Mouse (Mus musculus) CH12.LX (cell line): ENCODE results near the gene Ms4a6b. TPM values are rescaled to one million over a fixed set of nuclear protein-coding genes. Genes with fewer than 3 reads are reported as not detected.
"Not testable (repeated sequence)": the region's sequence is repeated elsewhere in the genome, so short reads cannot be mapped to it uniquely, and the experiment has no call there.

ENCODE experiments used
- DNase-seq: peaks from one replicate; pipeline ENCODE4 v3.0.0-alpha.2; 2013; ENCODE audit errors: extremely low read depth
- H3K27ac ChIP-seq: 2 replicates; pipeline ENCODE4 v1.5.1; 2012; ENCODE audit warnings: low read depth, mild to moderate bottlenecking, control low read depth, moderate library complexity; ENCODE audit not compliant: insufficient read depth
- H3K27me3 ChIP-seq: replicated peaks from 2 replicates; pipeline ENCODE3; 2012; ENCODE audit warnings: inconsistent platforms
- H3K36me3 ChIP-seq, 2 experiments: replicated peaks in 1 of 2; 2 replicates each; pipeline versions ENCODE3 to v1.6.1; 2012; ENCODE audit warnings: inconsistent platforms in 1 of 2, low read length in 1 of 2, mild to moderate bottlenecking in 1 of 2, mixed read lengths in 1 of 2, moderate library complexity in 1 of 2; ENCODE audit not compliant: control insufficient read depth in 1 of 2, insufficient read depth in 1 of 2
- H3K4me1 ChIP-seq, 2 experiments: 2 replicates each; pipeline ENCODE4 v1.6.1; 2012; ENCODE audit warnings: inconsistent platforms in 1 of 2, moderate library complexity in 1 of 2; ENCODE audit not compliant: insufficient read depth in 2 of 2, control insufficient read depth in 1 of 2
- H3K4me2 ChIP-seq: 2 replicates; pipeline ENCODE4 v1.6.1; 2012; ENCODE audit warnings: low read depth, mild to moderate bottlenecking, control low read depth; ENCODE audit not compliant: poor library complexity, insufficient read depth, severe bottlenecking
- H3K4me3 ChIP-seq, 3 experiments: fragments of 150-350 bp in 1 of 3; sonication (generic) in 1 of 3; replicated peaks in 1 of 3; 2 replicates each; pipeline versions ENCODE3 to v1.5.1; 2011 to 2012; ENCODE audit warnings: low read depth in 2 of 3, low read length in 2 of 3, mild to moderate bottlenecking in 2 of 3, moderate library complexity in 2 of 3, control low read depth in 1 of 3, improper control_type of control experiment in 1 of 3, inconsistent platforms in 1 of 3, mixed read lengths in 1 of 3; ENCODE audit not compliant: poor library complexity in 1 of 3
- H3K79me2 ChIP-seq: replicated peaks from 2 replicates; pipeline ENCODE4 v1.6.1; 2012; ENCODE audit warnings: mild to moderate bottlenecking, moderate library complexity; ENCODE audit not compliant: control insufficient read depth, poor library complexity, insufficient read depth, severe bottlenecking; ENCODE audit errors: extremely low read depth
- H3K9ac ChIP-seq: 2 replicates; pipeline ENCODE4 v1.6.1; 2012; ENCODE audit warnings: low read depth, mild to moderate bottlenecking, control low read depth, moderate library complexity; ENCODE audit not compliant: insufficient read depth
- H3K9me3 ChIP-seq: replicated peaks from 2 replicates; pipeline ENCODE3; 2012; ENCODE audit warnings: low read length, inconsistent platforms, mixed read lengths
- CHD1 ChIP-seq: IDR thresholded peaks from 2 replicates; pipeline ENCODE4 v1.6.1; 2012; ENCODE audit warnings: low read depth, low read length, improper control_type of control experiment, inconsistent platforms
- CHD2 ChIP-seq: IDR thresholded peaks from 2 replicates; pipeline ENCODE4 v1.6.1; 2011; ENCODE audit warnings: low read length, improper control_type of control experiment
- CTCF ChIP-seq, 2 experiments: IDR thresholded peaks in 1 of 2; conservative IDR thresholded peaks in 1 of 2; 2 replicates each; pipeline ENCODE4 v1.5.1; 2011 to 2012; ENCODE audit warnings: low read depth in 2 of 2, low read length in 2 of 2, improper control_type of control experiment in 1 of 2, inconsistent platforms in 1 of 2, mild to moderate bottlenecking in 1 of 2, moderate library complexity in 1 of 2
- ETS1 ChIP-seq: conservative IDR thresholded peaks from 2 replicates; pipeline ENCODE4 v1.6.1; 2012; ENCODE audit warnings: low read depth, mild to moderate bottlenecking, inconsistent platforms, low read length, improper control_type of control experiment, moderate library complexity
- HCFC1 ChIP-seq: IDR thresholded peaks from 2 replicates; pipeline ENCODE4 v1.6.1; 2012; ENCODE audit warnings: low read depth, mild to moderate bottlenecking, inconsistent platforms, low read length, improper control_type of control experiment
- JUND ChIP-seq: conservative IDR thresholded peaks from 2 replicates; pipeline ENCODE4 v1.6.1; 2011; ENCODE audit warnings: low read depth, low read length, improper control_type of control experiment
- KAT2A ChIP-seq: IDR thresholded peaks from 2 replicates; pipeline ENCODE4 v1.6.1; 2012; ENCODE audit warnings: low read length, improper control_type of control experiment, inconsistent platforms; ENCODE audit not compliant: insufficient replicate concordance
- MAX ChIP-seq: IDR thresholded peaks from 2 replicates; pipeline ENCODE4 v1.6.1; 2011; ENCODE audit warnings: low read length, improper control_type of control experiment
- MAZ ChIP-seq: IDR thresholded peaks from 2 replicates; pipeline ENCODE4 v1.6.1; 2012; ENCODE audit warnings: low read depth, mild to moderate bottlenecking, inconsistent platforms, low read length, improper control_type of control experiment, moderate library complexity
- MYC ChIP-seq: IDR thresholded peaks from 2 replicates; pipeline ENCODE4 v1.6.1; 2011; ENCODE audit warnings: low read depth, mild to moderate bottlenecking, improper control_type of control experiment, low read length
- NELFE ChIP-seq: IDR thresholded peaks from 2 replicates; pipeline ENCODE4 v1.6.1; 2011; ENCODE audit warnings: low read depth, low read length, improper control_type of control experiment
- POLR2A ChIP-seq: IDR thresholded peaks from 2 replicates; pipeline ENCODE4 v1.6.1; 2011; ENCODE audit warnings: low read depth, mild to moderate bottlenecking, improper control_type of control experiment, low read length
- POLR2AphosphoS2 ChIP-seq: IDR thresholded peaks from 2 replicates; pipeline ENCODE4 v1.6.1; 2011; ENCODE audit warnings: low read depth, low read length, improper control_type of control experiment
- RAD21 ChIP-seq: IDR thresholded peaks from 2 replicates; pipeline ENCODE4 v1.6.1; 2011; ENCODE audit warnings: low read depth, mild to moderate bottlenecking, low read length, improper control_type of control experiment, moderate library complexity
- SMC3 ChIP-seq: IDR thresholded peaks from 2 replicates; pipeline ENCODE4 v1.6.1; 2011; ENCODE audit warnings: low read depth, low read length, improper control_type of control experiment
- TCF12 ChIP-seq: IDR thresholded peaks from 2 replicates; pipeline ENCODE4 v1.6.1; 2014; ENCODE audit warnings: low read depth, mild to moderate bottlenecking, inconsistent platforms, low read length, improper control_type of control experiment
- UBTF ChIP-seq: IDR thresholded peaks from 2 replicates; pipeline ENCODE4 v1.6.1; 2012; ENCODE audit warnings: low read depth, mild to moderate bottlenecking, inconsistent platforms, low read length, improper control_type of control experiment, moderate library complexity
- USF1 ChIP-seq: IDR thresholded peaks from 2 replicates; pipeline ENCODE4 v1.6.1; 2014; ENCODE audit warnings: low read depth, mild to moderate bottlenecking, inconsistent platforms, low read length, improper control_type of control experiment
- dilution Hi-C: fragments of 300-500 bp; cut with MboI; formaldehyde crosslinking; loops from 2 replicates; pipeline ENCODE4 v1.14.3; 2020; ENCODE audit warnings: low sequenced_read_pairs; ENCODE audit not compliant: extremely low pct_unique_long_range_greater_than_20kb, extremely low pct_ligation_motif_present
- in situ Hi-C: fragments of 300-500 bp; cut with MboI; formaldehyde crosslinking; loops from 3 replicates; pipeline ENCODE4 v1.14.3; 2019; ENCODE audit warnings: low sequenced_read_pairs, low pct_ligation_motif_present, low pct_unique_long_range_greater_than_20kb, mixed read lengths
- polyA plus RNA-seq: library from polyadenylated mRNA; unstranded; fragments of >175 nt; gene quantifications from 2 replicates; pipeline ENCODE4 v1.2.1, GENCODE M21; 2012; ENCODE audit warnings: low read depth; ENCODE audit not compliant: insufficient read length
- total RNA-seq, 2 experiments: library from RNA; depleted of rRNA; stranded (reverse); fragments of 300-350 nt in 1 of 2; fragments of >200 nt in 1 of 2; gene quantifications; 2 replicates each; pipeline ENCODE4 v1.2.3; 2012 to 2014

The Ms4a6b gene
- total RNA-seq (2012; rRNA removed): 0.55 and 0.76 TPM in 2 replicates
- total RNA-seq (2014; rRNA removed): 1.9 and 2.6 TPM in 2 replicates
- polyA plus RNA-seq: 0.93 and 1.6 TPM in 2 replicates

GRCm38 (mm10) chr19:11516246-11516645 lies at the start of gene Ms4a6b:
Ms4a6b (plus strand) TSS chr19:11516512.
- Histone ChIP-seq H3K4me2 (no peak within 1 kb of the TSS), H3K9me3 (no peaks in the 10 kb centered on the region), H3K27me3 (no peaks in the 10 kb centered on the region), H3K4me3 (no peak within 1 kb of the TSS), H3K27ac (no peak within 1 kb of the TSS), H3K9ac (no peak within 1 kb of the TSS), H3K79me2 (no peaks in the 10 kb centered on the region), H3K36me3 (no peaks in the 10 kb centered on the region), H3K4me1 (peaks cover 2 to 36% of the 10 kb centered on the region in 2 experiments)
- dilution Hi-C loops (no loop called here), in situ Hi-C loops (no loop called here)
- no peak for DNase-seq
- TF ChIP-seq CHD1 (no peak), POLR2A (no peak), MYC (no peak), HCFC1 (no peak), USF1 (no peak), ETS1 (no peak), CHD2 (no peak), CTCF (conservative IDR thresholded peaks at IDR 0.05 in 1 of 2, IDR thresholded peaks at IDR 0.05 in 1 of 2; ENCODE audit: low read depth in 2 of 2, low read length in 2 of 2) (no peak), POLR2AphosphoS2 (no peak), SMC3 (no peak), NELFE (no peak), MAX (no peak), RAD21 (no peak), KAT2A (no peak), MAZ (no peak), UBTF (no peak), TCF12 (no peak), JUND (no peak)

GRCm38 (mm10) chr19:11468361-11468760 lies 48.0 kb upstream of the Ms4a6b start:
- DNase-seq, dilution Hi-C loops, H3K4me3 ChIP-seq, H3K36me3 ChIP-seq, H3K27ac ChIP-seq, H3K79me2 ChIP-seq, H3K9ac ChIP-seq, H3K27me3 ChIP-seq, H3K9me3 ChIP-seq, H3K4me2 ChIP-seq: not testable (repeated sequence)
- H3K4me1 ChIP-seq: peaks cover 8 to 61% of the 10 kb centered on the region in 2 experiments; a peak in 3 of 4 replicates
- in situ Hi-C loops: loop anchor here (10.0 kb wide), 1 partner anchor 64 kb away; the partner anchor contains the start of gene Ms4a4c

GRCm38 (mm10) chr19:11469215-11469614 lies 47.1 kb upstream of the Ms4a6b start, which contains the start of gene Ms4a6c:
Ms4a6c (plus strand) TSS chr19:11469366.
- H3K27ac ChIP-seq, H3K79me2 ChIP-seq, H3K36me3 ChIP-seq, H3K9me3 ChIP-seq, H3K27me3 ChIP-seq, H3K9ac ChIP-seq, DNase-seq, dilution Hi-C loops: not testable (repeated sequence)
- H3K4me2 ChIP-seq: peak within 1 kb of the TSS; percentile 7; the same call in 1 of the 2 replicates
- peak within 1 kb of the TSS in 2 of 3 experiments; percentile 10 to 37 for H3K4me3 ChIP-seq
- H3K4me1 ChIP-seq: peaks cover 8 to 61% of the 10 kb centered on the region in 2 experiments; a peak in 3 of 4 replicates
- in situ Hi-C loops: loop anchor here (10.0 kb wide), 1 partner anchor 64 kb away; the partner anchor contains the start of gene Ms4a4c
